Mouse (Mus musculus) heart, adult 2 months (tissue): ENCODE measurements around the gene Adprm.

Experiments used
- CTCF ChIP-seq: fragments of 200-600 bp; IDR thresholded peaks from 2 replicates; pipeline ENCODE4 v1.8.1; 2022; ENCODE audit warnings: antibody characterized with exemption, mild to moderate bottlenecking, moderate library complexity
- POLR2A ChIP-seq: fragments of 200-500 bp; IDR thresholded peaks from 2 replicates; pipeline ENCODE4 v1.6.1; 2011; ENCODE audit warnings: mild to moderate bottlenecking, low read depth, low read length, control low read depth; ENCODE audit not compliant: insufficient read depth

DNA sequence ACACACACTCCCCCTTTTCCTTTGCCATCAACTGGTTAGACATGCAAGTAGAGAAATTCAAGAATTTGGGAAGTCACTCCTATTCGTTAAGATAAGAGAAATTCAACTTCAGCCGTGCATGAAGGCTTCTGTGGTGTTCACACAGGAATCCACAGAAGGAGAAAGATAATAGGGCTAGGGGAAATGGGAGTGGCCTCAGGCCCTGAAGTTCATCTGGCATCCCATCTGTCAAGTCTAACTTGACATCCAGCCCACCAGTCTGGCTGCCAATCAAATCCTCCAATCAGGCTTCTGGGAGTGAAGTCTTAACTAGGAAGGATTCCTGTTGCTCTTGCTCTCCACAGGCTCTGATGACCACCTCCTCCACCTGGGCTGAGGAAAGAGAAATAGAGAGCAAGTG is 49.5 kb downstream of the Adprm start:
- TF ChIP-seq POLR2A (no peak), CTCF (no peak)
